Mouse (Mus musculus): Measurements from ENCODE around the gene Tmem108. TPM values are rescaled to one million over a fixed set of nuclear protein-coding genes. Genes with fewer than 3 reads are reported as not detected.

The Tmem108 gene
- polyA plus RNA-seq, 1 experiment from 2014 or later = 34.2 TPM

GRCm38 (mm10) chr9:103465293-103465692 lies 296.3 kb downstream of the Tmem108 start:
- Histone ChIP-seq H3K27ac (peak overlapping the region; percentile 56), H3K36me3 (replicated peaks; ENCODE audit: control insufficient read depth, insufficient read depth) (no peaks in the 10 kb centered on the region), H3K27me3 (ENCODE audit: control insufficient read depth, insufficient read depth, low read length) (no peaks in the 10 kb centered on the region), H3K4me1 (replicated peaks; ENCODE audit: control insufficient read depth, insufficient read depth, low read length) (peaks cover 12% of the 10 kb centered on the region), H3K9me3 (ENCODE audit: control insufficient read depth, low read length) (no peaks in the 10 kb centered on the region), H3K4me2 (replicated peaks) (no peak overlapping the region), H3K9ac (no peak overlapping the region), H3K4me3 (replicated peaks; ENCODE audit: low read length) (no peak overlapping the region)
- 22% methylated on average over 1 of the region's 1 CpGs for WGBS
- DNase-seq (ENCODE audit: low spot score) = no peak
- no peak; the same call in 1 of the 2 replicates for ATAC-seq (ENCODE audit: low FRiP score)

GRCm38 (mm10) chr9:103463833-103464232 lies 297.8 kb downstream of the Tmem108 start:
- Histone ChIP-seq H3K4me2 (replicated peaks) (no peak overlapping the region), H3K9ac (no peak overlapping the region), H3K27ac (no peak overlapping the region), H3K9me3 (ENCODE audit: control insufficient read depth, low read length) (no peaks in the 10 kb centered on the region), H3K4me1 (replicated peaks; ENCODE audit: control insufficient read depth, insufficient read depth, low read length) (peaks cover 12% of the 10 kb centered on the region), H3K4me3 (replicated peaks; ENCODE audit: low read length) (no peak overlapping the region), H3K36me3 (replicated peaks; ENCODE audit: control insufficient read depth, insufficient read depth) (no peaks in the 10 kb centered on the region), H3K27me3 (ENCODE audit: control insufficient read depth, insufficient read depth, low read length) (no peaks in the 10 kb centered on the region)
- 57% methylated on average over 6 of the region's 6 CpGs for WGBS
- no peak for ATAC-seq (ENCODE audit: low FRiP score)
- no peak for DNase-seq (ENCODE audit: low spot score)

- Histone ChIP-seq H3K4me1 (replicated peaks; ENCODE audit: control insufficient read depth, insufficient read depth, low read length) (no peaks in the 10 kb centered on the region), H3K36me3 (replicated peaks; ENCODE audit: control insufficient read depth, insufficient read depth) (no peaks in the 10 kb centered on the region), H3K4me2 (replicated peaks) (no peak overlapping the region), H3K27me3 (ENCODE audit: control insufficient read depth, insufficient read depth, low read length) (no peaks in the 10 kb centered on the region), H3K27ac (no peak overlapping the region), H3K9me3 (ENCODE audit: control insufficient read depth, low read length) (no peaks in the 10 kb centered on the region), H3K9ac (no peak overlapping the region), H3K4me3 (replicated peaks; ENCODE audit: low read length) (no peak overlapping the region)
- DNase-seq (ENCODE audit: low spot score) = no peak
- ATAC-seq (ENCODE audit: low FRiP score) = no peak
- WGBS = 54% methylated on average over 2 of the region's 2 CpGs
Observed at GRCm38 (mm10) chr9:103459839-103460238, 301.8 kb downstream of the Tmem108 start.

- H3K27ac ChIP-seq = no peak overlapping the region
- no peaks in the 10 kb centered on the region for H3K4me1 ChIP-seq (replicated peaks; ENCODE audit: control insufficient read depth, insufficient read depth, low read length)
- no peak overlapping the region for H3K4me2 ChIP-seq (replicated peaks)
- DNase-seq (ENCODE audit: low spot score) (no peak), ATAC-seq (ENCODE audit: low FRiP score) (no peak)
- no peaks in the 10 kb centered on the region for H3K9me3 ChIP-seq (ENCODE audit: control insufficient read depth, low read length)
- H3K4me3 ChIP-seq (replicated peaks; ENCODE audit: low read length) = no peak overlapping the region
- no peak overlapping the region for H3K9ac ChIP-seq
- no peaks in the 10 kb centered on the region for H3K36me3 ChIP-seq (replicated peaks; ENCODE audit: control insufficient read depth, insufficient read depth)
- 100% methylated on average over 1 of the region's 1 CpGs for WGBS
- H3K27me3 ChIP-seq (ENCODE audit: control insufficient read depth, insufficient read depth, low read length) = no peaks in the 10 kb centered on the region
Observed at GRCm38 (mm10) chr9:103459307-103459706, 302.3 kb downstream of the Tmem108 start.

- WGBS = 57% methylated on average over 6 of the region's 6 CpGs
- no peaks in the 10 kb centered on the region for H3K27me3 ChIP-seq (ENCODE audit: control insufficient read depth, insufficient read depth, low read length)
- no peaks in the 10 kb centered on the region for H3K36me3 ChIP-seq (replicated peaks; ENCODE audit: control insufficient read depth, insufficient read depth)
- no peaks in the 10 kb centered on the region for H3K9me3 ChIP-seq (ENCODE audit: control insufficient read depth, low read length)
- H3K4me1 ChIP-seq (replicated peaks; ENCODE audit: control insufficient read depth, insufficient read depth, low read length) = no peaks in the 10 kb centered on the region
- H3K4me2 ChIP-seq (replicated peaks) = no peak overlapping the region
- H3K9ac ChIP-seq = no peak overlapping the region
- no peak overlapping the region for H3K4me3 ChIP-seq (replicated peaks; ENCODE audit: low read length)
- ATAC-seq (ENCODE audit: low FRiP score) (no peak), DNase-seq (ENCODE audit: low spot score) (no peak)
- H3K27ac ChIP-seq = no peak overlapping the region
Observed at GRCm38 (mm10) chr9:103449651-103450050, 312.0 kb downstream of the Tmem108 start.

- Histone ChIP-seq H3K9me3 (ENCODE audit: control insufficient read depth, low read length) (no peaks in the 10 kb centered on the region), H3K4me1 (replicated peaks; ENCODE audit: control insufficient read depth, insufficient read depth, low read length) (peaks cover 4% of the 10 kb centered on the region), H3K4me3 (replicated peaks; ENCODE audit: low read length) (no peak overlapping the region), H3K4me2 (replicated peaks) (no peak overlapping the region), H3K9ac (no peak overlapping the region), H3K36me3 (replicated peaks; ENCODE audit: control insufficient read depth, insufficient read depth) (no peaks in the 10 kb centered on the region), H3K27ac (no peak overlapping the region), H3K27me3 (ENCODE audit: control insufficient read depth, insufficient read depth, low read length) (no peaks in the 10 kb centered on the region)
- DNase-seq (ENCODE audit: low spot score) (no peak), ATAC-seq (ENCODE audit: low FRiP score) (no peak)
- 86% methylated on average over 7 of the region's 7 CpGs for WGBS
Observed at GRCm38 (mm10) chr9:103449092-103449491, 312.5 kb downstream of the Tmem108 start.

GRCm38 (mm10) chr9:103444656-103445055 lies 317.0 kb downstream of the Tmem108 start:
- H3K9me3 ChIP-seq (ENCODE audit: control insufficient read depth, low read length) = no peaks in the 10 kb centered on the region
- WGBS = 88% methylated on average over 5 of the region's 5 CpGs
- ATAC-seq (ENCODE audit: low FRiP score) (no peak), DNase-seq (ENCODE audit: low spot score) (no peak)
- peaks cover 19% of the 10 kb centered on the region for H3K4me1 ChIP-seq (replicated peaks; ENCODE audit: control insufficient read depth, insufficient read depth, low read length)
- no peaks in the 10 kb centered on the region for H3K36me3 ChIP-seq (replicated peaks; ENCODE audit: control insufficient read depth, insufficient read depth)
- no peak overlapping the region for H3K4me2 ChIP-seq (replicated peaks)
- H3K27me3 ChIP-seq (ENCODE audit: control insufficient read depth, insufficient read depth, low read length) = no peaks in the 10 kb centered on the region
- no peak overlapping the region for H3K4me3 ChIP-seq (replicated peaks; ENCODE audit: low read length)
- H3K27ac ChIP-seq = no peak overlapping the region
- H3K9ac ChIP-seq = no peak overlapping the region

GRCm38 (mm10) chr9:103443824-103444185 lies 317.8 kb downstream of the Tmem108 start:
- WGBS = 25% methylated on average over 7 of the region's 7 CpGs
- Histone ChIP-seq H3K4me1 (replicated peaks; ENCODE audit: control insufficient read depth, insufficient read depth, low read length) (peaks cover 19% of the 10 kb centered on the region), H3K9ac (no peak overlapping the region), H3K27ac (peak overlapping the region; percentile 63), H3K27me3 (ENCODE audit: control insufficient read depth, insufficient read depth, low read length) (no peaks in the 10 kb centered on the region), H3K4me2 (replicated peaks) (0 out of 2 replicates have a peak overlapping the region, but pooled peaks have one; percentile 8), H3K4me3 (replicated peaks; ENCODE audit: low read length) (no peak overlapping the region), H3K9me3 (ENCODE audit: control insufficient read depth, low read length) (no peaks in the 10 kb centered on the region), H3K36me3 (replicated peaks; ENCODE audit: control insufficient read depth, insufficient read depth) (no peaks in the 10 kb centered on the region)
- DNase-seq (ENCODE audit: low spot score) (peak; percentile 51), ATAC-seq (ENCODE audit: low FRiP score) (no peak)

GRCm38 (mm10) chr9:103443121-103443823 lies 318.4 kb downstream of the Tmem108 start:
- peak; percentile 59; the same call in 1 of the 2 replicates for ATAC-seq (ENCODE audit: low FRiP score)
- H3K36me3 ChIP-seq (replicated peaks; ENCODE audit: control insufficient read depth, insufficient read depth) = no peaks in the 10 kb centered on the region
- no peaks in the 10 kb centered on the region for H3K9me3 ChIP-seq (ENCODE audit: control insufficient read depth, low read length)
- WGBS = 15% methylated on average over 13 of the region's 13 CpGs
- H3K27ac ChIP-seq = peak overlapping the region; percentile 63
- H3K27me3 ChIP-seq (ENCODE audit: control insufficient read depth, insufficient read depth, low read length) = no peaks in the 10 kb centered on the region
- no peak overlapping the region for H3K9ac ChIP-seq
- 0 out of 2 replicates have a peak overlapping the region, but pooled peaks have one; percentile 8 for H3K4me2 ChIP-seq (replicated peaks)
- H3K4me1 ChIP-seq (replicated peaks; ENCODE audit: control insufficient read depth, insufficient read depth, low read length) = peaks cover 19% of the 10 kb centered on the region
- H3K4me3 ChIP-seq (replicated peaks; ENCODE audit: low read length) = no peak overlapping the region
- DNase-seq (ENCODE audit: low spot score) = peak; percentile 56

Measured in hindbrain, embryonic 14.5 days (tissue).